In the genomic region with DNA sequence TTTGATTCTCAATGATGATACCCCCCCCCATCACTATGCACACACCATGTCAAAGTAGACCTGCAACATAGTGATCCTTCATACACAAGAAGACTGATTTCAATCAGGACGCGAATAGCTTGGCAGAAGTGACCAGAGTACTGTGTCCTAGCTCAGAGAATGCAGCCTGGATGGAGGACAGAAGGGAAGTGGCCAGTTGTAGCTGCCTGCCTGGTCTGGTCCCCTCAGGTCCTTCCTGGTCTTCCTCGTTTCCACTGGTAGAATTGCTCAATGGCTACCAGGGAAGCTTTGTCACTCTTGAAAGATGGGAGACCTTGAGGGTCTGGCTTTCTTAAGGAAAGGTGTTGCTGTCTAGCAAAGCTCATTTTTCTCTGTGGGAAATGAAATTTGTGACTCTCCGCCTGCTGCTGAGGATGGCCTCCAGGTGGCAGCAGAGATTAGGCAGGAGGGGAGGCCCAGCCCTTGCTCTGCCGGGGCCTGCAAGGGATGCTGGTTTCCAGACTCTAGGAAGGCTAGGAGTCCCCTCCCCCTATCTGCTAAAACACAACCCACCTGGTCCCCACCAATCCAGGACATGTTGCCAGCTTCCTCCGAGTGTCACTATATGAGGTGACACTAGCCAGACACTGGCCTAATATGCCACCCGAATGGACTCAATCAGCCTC, we compare ENCODE assay signal across 8 mouse cellular contexts. TPM values are rescaled to one million over a fixed set of nuclear protein-coding genes. Genes with fewer than 3 reads are reported as not detected.
A peak's percentile ranks its signal among the peaks of the same experiment; 100 is the strongest.
DNase-seq lines count a peak whose midpoint lies in the region; ATAC-seq and TF ChIP-seq lines count a peak whose summit lies in the region.

No protein-coding gene starts in this region.

- TF ChIP-seq EP300 in heart, adult 2 months (IDR thresholded peaks at IDR 0.05; ENCODE audit: insufficient read depth, low read depth, low read length) = 0 out of 2 replicates have a peak, but pooled peaks have one; percentile 26

- H3K27me3 ChIP-seq in heart, adult 2 months (ENCODE audit: control insufficient read depth, insufficient read depth, low read length) = no peaks in the 10 kb centered on the region
- H3K27me3 ChIP-seq in kidney, embryonic 14.5 days (ENCODE audit: control insufficient read depth, insufficient read depth, low read length) = no peaks in the 10 kb centered on the region
- H3K27me3 ChIP-seq in liver, embryonic 13.5 days = no peaks in the 10 kb centered on the region
- H3K27me3 ChIP-seq in neural tube, embryonic 13.5 days = no peaks in the 10 kb centered on the region

- peak; percentile 95 for TF ChIP-seq CTCF in heart, adult 2 months (IDR thresholded peaks at IDR 0.05)

- no peak overlapping the region for H3K4me2 ChIP-seq in kidney, embryonic 14.5 days (replicated peaks; ENCODE audit: low read depth, low read length)
- no peak overlapping the region for H3K4me2 ChIP-seq in liver, embryonic 13.5 days
- H3K4me2 ChIP-seq in neural tube, embryonic 13.5 days = no peak overlapping the region

- H3K79me2 ChIP-seq in heart, adult 2 months (replicated peaks; ENCODE audit: control insufficient read depth, insufficient read depth, low read length) = no peaks in the 10 kb centered on the region

- intact Hi-C loops in heart, adult 2 months (cut with DNase I) = loop anchor here (2.0 to 10.0 kb wide), 4 partner anchors 52 to 457 kb away; no protein-coding TSS in a partner anchor

- DNase-seq in CD8-positive naive resting alpha-beta T cell, adult 2 months (ENCODE audit: low read depth in 2 of 2, low spot score in 2 of 2) = peak; percentile 26 to 50
- peak; percentile 65 for DNase-seq in adrenal gland, adult 2 months
- peak; percentile 84 for DNase-seq in embryo, embryonic 10.5 days (ENCODE audit: low spot score)
- peak; percentile 52 to 74 for DNase-seq in heart, adult 2 months
- peak; percentile 34 for DNase-seq in liver, embryonic 13.5 days
- DNase-seq in thymus, postnatal 36 days = peak; percentile 44 to 49

- H3K9ac ChIP-seq in heart, adult 2 months (ENCODE audit: low read depth, low read length) = no peak overlapping the region
- no peak overlapping the region for H3K9ac ChIP-seq in kidney, embryonic 14.5 days (ENCODE audit: low read depth, low read length)
- no peak overlapping the region for H3K9ac ChIP-seq in liver, embryonic 13.5 days
- no peak overlapping the region for H3K9ac ChIP-seq in neural tube, embryonic 13.5 days

- 10% methylated on average over 7 of the region's 7 CpGs for WGBS in heart, adult 2 months
- WGBS in kidney, embryonic 14.5 days = 23% methylated on average over 7 of the region's 7 CpGs
- WGBS in liver, embryonic 13.5 days (ENCODE audit: insufficient replicate concordance) = 19% methylated on average over 7 of the region's 7 CpGs
- WGBS in neural tube, embryonic 13.5 days = 18% methylated on average over 7 of the region's 7 CpGs

- H3K4me3 ChIP-seq in heart, adult 2 months = no peak overlapping the region
- no peak overlapping the region for H3K4me3 ChIP-seq in kidney, embryonic 14.5 days (ENCODE audit: low read length)
- H3K4me3 ChIP-seq in liver, embryonic 13.5 days (replicated peaks) = no peak overlapping the region
- no peak overlapping the region for H3K4me3 ChIP-seq in neural tube, embryonic 13.5 days

- H3K9me3 ChIP-seq in kidney, embryonic 14.5 days (ENCODE audit: control insufficient read depth, low read length) = no peaks in the 10 kb centered on the region
- no peaks in the 10 kb centered on the region for H3K9me3 ChIP-seq in liver, embryonic 13.5 days (replicated peaks)
- H3K9me3 ChIP-seq in neural tube, embryonic 13.5 days = no peaks in the 10 kb centered on the region

- H3K36me3 ChIP-seq in heart, adult 2 months (ENCODE audit: control insufficient read depth, insufficient read depth, low read length) = no peaks in the 10 kb centered on the region
- no peaks in the 10 kb centered on the region for H3K36me3 ChIP-seq in kidney, embryonic 14.5 days (ENCODE audit: control insufficient read depth, insufficient read depth, low read length)
- H3K36me3 ChIP-seq in liver, embryonic 13.5 days = no peaks in the 10 kb centered on the region
- no peaks in the 10 kb centered on the region for H3K36me3 ChIP-seq in neural tube, embryonic 13.5 days

- no peak for TF ChIP-seq POLR2A in heart, adult 2 months (IDR thresholded peaks at IDR 0.05; ENCODE audit: insufficient read depth, low read depth, low read length)

- ATAC-seq in kidney, embryonic 14.5 days (ENCODE audit: low FRiP score, low TSS enrichment) = peak; percentile 90
- no peak for ATAC-seq in liver, embryonic 13.5 days (ENCODE audit: low read depth)
- ATAC-seq in neural tube, embryonic 13.5 days (ENCODE audit: low read depth) = peak; percentile 87

- H3K4me1 ChIP-seq in heart, adult 2 months (ENCODE audit: control insufficient read depth, insufficient read depth, low read length) = no peaks in the 10 kb centered on the region
- no peaks in the 10 kb centered on the region for H3K4me1 ChIP-seq in kidney, embryonic 14.5 days (ENCODE audit: control insufficient read depth, insufficient read depth, low read length)
- no peaks in the 10 kb centered on the region for H3K4me1 ChIP-seq in liver, embryonic 13.5 days (replicated peaks)
- peaks cover 19% of the 10 kb centered on the region for H3K4me1 ChIP-seq in neural tube, embryonic 13.5 days (replicated peaks)

- no peak overlapping the region for H3K27ac ChIP-seq in heart, adult 2 months
- no peak overlapping the region for H3K27ac ChIP-seq in kidney, embryonic 14.5 days (ENCODE audit: low read depth, low read length)
- H3K27ac ChIP-seq in liver, embryonic 13.5 days = no peak overlapping the region
- no peak overlapping the region for H3K27ac ChIP-seq in neural tube, embryonic 13.5 days (replicated peaks)

RNA-seq across cellular contexts. Expression of a gene that starts 4.5 kb away (rescaled TPM):
- total RNA-seq in adrenal gland, adult 2 months (2021) = not detected
- polyA plus RNA-seq in adrenal gland, adult 2 months (2012; rRNA removed) = 0.29 and 0.51 TPM in 2 replicates
- total RNA-seq in heart, adult 2 months (2021) = not detected
- 0.61 TPM in 1 of 2 replicates, not detected in the other for polyA plus RNA-seq in heart, adult 2 months (2012; rRNA removed)
- polyA plus RNA-seq in kidney, embryonic 14.5 days (2014; fragmentation: Nextera tagmentation; extraction: Ambion mirVana) = 0.13 and 0.45 TPM in 2 replicates
- polyA plus RNA-seq in liver, embryonic 13.5 days (2015; fragmentation: Nextera tagmentation; extraction: Ambion mirVana) = 0.86 and 0.89 TPM in 2 replicates
- polyA plus RNA-seq in neural tube, embryonic 13.5 days (2015; fragmentation: Nextera tagmentation; extraction: Ambion mirVana) = 0.17 and 0.56 TPM in 2 replicates

RNA-seq across cellular contexts. Expression of a gene that starts 49.4 kb away (rescaled TPM):
- 100 to 1,000 TPM; 135 to 138 TPM for total RNA-seq in adrenal gland, adult 2 months (2021)
- 210 and 211 TPM in 2 replicates for polyA plus RNA-seq in adrenal gland, adult 2 months (2012; rRNA removed)
- 100 to 1,000 TPM; 125 to 141 TPM for total RNA-seq in heart, adult 2 months (2021)
- 84.2 and 89.1 TPM in 2 replicates for polyA plus RNA-seq in heart, adult 2 months (2012; rRNA removed)
- 58.6 and 75.0 TPM in 2 replicates for polyA plus RNA-seq in kidney, embryonic 14.5 days (2014; fragmentation: Nextera tagmentation; extraction: Ambion mirVana)
- 28.0 and 30.7 TPM in 2 replicates for polyA plus RNA-seq in liver, embryonic 13.5 days (2015; fragmentation: Nextera tagmentation; extraction: Ambion mirVana)
- polyA plus RNA-seq in neural tube, embryonic 13.5 days (2015; fragmentation: Nextera tagmentation; extraction: Ambion mirVana) = 165 and 176 TPM in 2 replicates

RNA-seq across cellular contexts. Expression of a gene that starts 58.9 kb away (rescaled TPM):
- total RNA-seq in adrenal gland, adult 2 months (2021) = 1 to 10 TPM; 1.1 to 1.3 TPM
- 1.0 and 1.4 TPM in 2 replicates for polyA plus RNA-seq in adrenal gland, adult 2 months (2012; rRNA removed)
- under 1 TPM; 0.10 to 0.25 TPM for total RNA-seq in heart, adult 2 months (2021)
- 0.53 and 0.57 TPM in 2 replicates for polyA plus RNA-seq in heart, adult 2 months (2012; rRNA removed)
- polyA plus RNA-seq in kidney, embryonic 14.5 days (2014; fragmentation: Nextera tagmentation; extraction: Ambion mirVana) = 0.94 and 0.96 TPM in 2 replicates
- 0.15 and 0.20 TPM in 2 replicates for polyA plus RNA-seq in liver, embryonic 13.5 days (2015; fragmentation: Nextera tagmentation; extraction: Ambion mirVana)
- 2.1 and 3.3 TPM in 2 replicates for polyA plus RNA-seq in neural tube, embryonic 13.5 days (2015; fragmentation: Nextera tagmentation; extraction: Ambion mirVana)

RNA-seq across cellular contexts. Expression of a gene that starts 58.9 kb away (rescaled TPM):
- 1 to 10 TPM; 2.2 to 4.7 TPM for total RNA-seq in adrenal gland, adult 2 months (2021)
- polyA plus RNA-seq in adrenal gland, adult 2 months (2012; rRNA removed) = 3.4 and 4.8 TPM in 2 replicates
- total RNA-seq in heart, adult 2 months (2021) = 1 to 10 TPM in 1 of 2 experiments, under 1 TPM in 1; 0.89 to 1.3 TPM
- 2.1 and 2.7 TPM in 2 replicates for polyA plus RNA-seq in heart, adult 2 months (2012; rRNA removed)
- 6.2 and 8.6 TPM in 2 replicates for polyA plus RNA-seq in kidney, embryonic 14.5 days (2014; fragmentation: Nextera tagmentation; extraction: Ambion mirVana)
- 0.60 and 0.67 TPM in 2 replicates for polyA plus RNA-seq in liver, embryonic 13.5 days (2015; fragmentation: Nextera tagmentation; extraction: Ambion mirVana)
- 14.9 and 16.0 TPM in 2 replicates for polyA plus RNA-seq in neural tube, embryonic 13.5 days (2015; fragmentation: Nextera tagmentation; extraction: Ambion mirVana)

Comparison
In these comparisons a context has a peak if more than half of its experiments do, and no peak if none do; other contexts are left out.
1. DNase-seq: peak in every context shown above with its lines; median percentile 84 in embryo, embryonic 10.5 days; 65 in adrenal gland, adult 2 months; 63 in heart, adult 2 months; 46 in thymus, postnatal 36 days; 38 in CD8-positive naive resting alpha-beta T cell, adult 2 months; 34 in liver, embryonic 13.5 days.